Mouse (Mus musculus): ENCODE measurements at regions not wholly inside any gene's neighbourhood (a gene's known extent, or its start where the extent isn't known, plus 50 kb on each side); places are given as distances from the start of the nearest gene placed in this dataset.
A peak's percentile ranks its signal among the peaks of the same experiment; 100 is the strongest.

DNA sequence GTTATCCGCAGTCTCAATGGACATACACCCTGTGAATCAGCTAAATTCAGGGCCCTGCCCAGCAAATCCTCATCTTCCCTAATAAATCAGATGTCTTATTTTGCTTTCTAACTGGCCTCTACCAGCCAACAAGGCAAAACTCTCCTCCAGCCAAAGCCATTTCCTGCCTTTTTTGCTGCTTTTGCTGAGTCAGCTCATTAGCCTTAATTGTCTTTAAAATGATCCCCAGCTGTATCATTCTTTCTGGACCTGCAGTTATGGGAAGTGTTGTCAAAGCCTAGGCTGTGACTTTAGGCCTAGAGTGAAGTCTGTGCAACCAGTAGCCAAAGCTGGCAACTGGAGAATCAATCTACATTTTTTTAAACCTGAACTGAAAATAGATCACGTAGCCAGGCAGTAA lies 81.4 kb downstream of the Mtpn start:
- no peak for ATAC-seq (replicated peaks; ENCODE audit: low read depth, poor library complexity, severe bottlenecking)

DNA sequence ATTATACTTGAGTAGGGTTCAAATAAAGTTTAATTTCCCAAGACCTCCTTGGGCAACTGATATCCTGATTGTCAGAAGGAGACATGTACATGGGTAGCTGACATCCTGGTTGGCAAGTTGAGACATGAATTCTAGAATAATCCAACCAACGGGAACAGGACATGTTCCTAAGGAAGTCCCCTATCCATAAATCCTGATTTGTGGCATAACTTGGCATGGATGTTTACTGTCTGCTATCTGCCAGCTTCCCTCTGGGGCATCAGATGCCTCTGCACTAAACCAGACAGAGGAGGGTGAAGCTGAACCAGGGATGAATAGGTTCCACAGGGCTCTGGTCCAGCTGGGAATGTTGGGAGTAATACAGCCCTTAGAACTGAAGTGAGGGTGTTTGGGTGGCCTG lies 94.7 kb downstream of the Mtpn start:
- ATAC-seq (replicated peaks; ENCODE audit: low read depth, poor library complexity, severe bottlenecking), result no peak

DNA sequence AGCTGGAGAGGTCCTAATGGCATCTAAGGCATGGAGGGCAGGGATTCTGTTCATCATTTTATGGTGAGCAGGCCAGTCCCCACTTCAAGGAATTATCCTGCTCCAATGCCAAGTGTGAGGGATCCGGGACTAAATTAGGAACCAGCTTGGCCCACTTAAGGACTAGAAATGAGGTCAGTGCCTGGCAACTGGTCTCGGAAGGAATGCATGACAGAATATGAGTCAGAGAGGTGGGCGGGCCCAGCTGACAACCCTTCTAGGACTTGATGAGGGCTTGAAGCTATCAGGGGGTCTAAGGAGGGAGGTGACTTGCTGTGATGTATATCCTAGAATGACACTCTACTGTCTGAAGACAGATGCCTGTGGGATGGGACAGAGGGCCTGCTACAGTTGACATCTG lies 100.4 kb upstream of the Fam180a start:
- no peak for ATAC-seq (replicated peaks; ENCODE audit: low read depth, poor library complexity, severe bottlenecking)

DNA sequence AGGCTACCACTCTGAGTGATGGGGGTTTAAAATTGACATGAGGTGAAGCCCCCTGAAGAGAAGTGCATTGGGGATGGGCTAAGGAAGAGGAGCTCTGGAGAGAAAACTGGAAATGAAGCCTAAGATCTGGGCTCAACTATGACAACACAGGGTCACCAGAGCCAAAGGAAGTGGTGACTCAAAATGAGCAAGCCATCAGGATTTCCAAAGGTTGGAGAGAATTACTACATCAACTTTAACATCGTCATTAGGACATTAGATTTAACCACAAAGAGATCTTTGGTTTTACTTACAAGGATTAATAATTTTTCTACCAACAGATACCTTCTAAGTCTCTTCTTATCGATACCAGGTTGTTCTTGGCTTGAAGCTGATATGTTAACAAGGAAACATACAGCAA lies 98.6 kb upstream of the Fam180a start:
- no peak for ATAC-seq (replicated peaks; ENCODE audit: low read depth, poor library complexity, severe bottlenecking)

- no peak for ATAC-seq (replicated peaks; ENCODE audit: low read depth, poor library complexity, severe bottlenecking)
Observed at GRCm38 (mm10) chr6:35420924-35421323, 95.0 kb upstream of the Fam180a start.

GRCm38 (mm10) chr6:35405044-35405443 lies 79.1 kb upstream of the Fam180a start:
- ATAC-seq (replicated peaks; ENCODE audit: low read depth, poor library complexity, severe bottlenecking), result no peak

DNA sequence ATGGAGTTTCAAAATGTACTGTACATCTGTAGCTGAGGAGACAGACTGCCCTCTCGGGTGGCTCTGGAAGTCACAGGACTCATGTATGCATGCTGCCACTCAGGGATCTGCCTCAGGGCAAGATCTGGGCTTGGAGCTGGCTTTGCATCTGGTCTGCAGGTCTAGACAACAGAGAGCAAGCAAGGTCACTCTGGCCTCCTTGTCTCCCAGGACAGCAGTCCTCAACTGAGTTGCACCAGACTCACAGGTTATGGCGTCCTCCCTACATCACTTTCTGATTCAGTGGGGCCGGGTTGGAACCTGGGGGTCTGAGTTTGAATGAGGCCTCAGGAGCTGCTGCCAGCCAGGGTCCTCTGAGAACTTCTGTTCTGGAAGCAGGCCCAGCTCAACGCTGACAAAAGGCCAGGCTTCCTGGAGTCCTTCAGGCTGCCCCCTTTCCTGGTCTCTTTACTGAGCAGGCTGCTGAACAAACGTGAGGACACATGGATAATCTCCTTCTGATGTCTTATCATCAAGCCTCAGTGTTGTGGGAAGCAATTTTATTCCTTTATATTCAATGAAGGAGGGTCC lies 77.5 kb upstream of the Fam180a start:
- no peak for ATAC-seq (replicated peaks; ENCODE audit: low read depth, poor library complexity, severe bottlenecking)

DNA sequence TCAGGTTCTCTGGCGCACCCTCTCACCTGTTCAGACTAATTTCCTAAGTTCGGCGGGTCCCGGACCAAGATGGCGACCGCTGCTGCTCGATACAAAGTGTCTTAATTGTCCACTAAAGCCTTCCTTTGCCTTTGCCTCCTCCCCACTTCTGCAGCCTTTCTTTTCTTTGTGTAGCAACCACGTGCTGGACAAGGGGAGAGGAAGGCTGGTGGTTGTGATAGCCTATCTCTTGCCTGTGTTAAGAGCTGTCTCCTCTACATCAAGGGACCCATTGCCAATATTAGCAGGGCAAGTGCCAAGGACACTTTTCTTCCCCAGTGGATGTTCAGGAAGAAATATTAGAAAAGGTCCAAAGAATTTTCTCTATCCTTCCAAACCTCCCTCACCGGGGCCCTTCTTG lies 69.8 kb upstream of the Fam180a start:
- no peak for ATAC-seq (replicated peaks; ENCODE audit: low read depth, poor library complexity, severe bottlenecking)

- no peak for ATAC-seq (replicated peaks; ENCODE audit: low read depth, poor library complexity, severe bottlenecking)
Observed at GRCm38 (mm10) chr6:35388827-35389226, 62.9 kb upstream of the Fam180a start.

DNA sequence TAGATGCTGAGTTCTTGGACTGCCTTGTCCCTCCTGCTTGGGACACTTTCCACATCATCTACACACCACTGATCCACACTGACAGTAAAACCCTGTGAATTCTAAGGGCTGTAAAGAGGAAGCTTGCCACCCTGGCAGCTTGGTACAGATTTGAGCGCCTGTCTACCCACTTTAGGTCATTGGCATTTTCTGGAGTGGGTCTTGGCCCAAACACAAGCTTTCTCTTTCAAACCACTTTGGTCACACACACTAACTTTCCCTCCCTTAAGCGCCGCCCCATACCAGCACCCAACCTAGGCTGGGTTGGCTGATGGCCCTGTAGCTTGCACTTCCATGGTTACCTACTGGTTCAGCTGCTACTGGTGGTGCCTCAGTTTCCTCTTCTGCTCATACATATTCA lies 55.6 kb upstream of the Fam180a start:
- ATAC-seq (replicated peaks; ENCODE audit: low read depth, poor library complexity, severe bottlenecking), result 0 out of 2 replicates have a peak, but pooled peaks have one; percentile 2

- peak; percentile 71 for ATAC-seq (replicated peaks; ENCODE audit: low read depth, poor library complexity, severe bottlenecking)
Observed at GRCm38 (mm10) chr6:35380721-35381466, 55.0 kb upstream of the Fam180a start.

DNA sequence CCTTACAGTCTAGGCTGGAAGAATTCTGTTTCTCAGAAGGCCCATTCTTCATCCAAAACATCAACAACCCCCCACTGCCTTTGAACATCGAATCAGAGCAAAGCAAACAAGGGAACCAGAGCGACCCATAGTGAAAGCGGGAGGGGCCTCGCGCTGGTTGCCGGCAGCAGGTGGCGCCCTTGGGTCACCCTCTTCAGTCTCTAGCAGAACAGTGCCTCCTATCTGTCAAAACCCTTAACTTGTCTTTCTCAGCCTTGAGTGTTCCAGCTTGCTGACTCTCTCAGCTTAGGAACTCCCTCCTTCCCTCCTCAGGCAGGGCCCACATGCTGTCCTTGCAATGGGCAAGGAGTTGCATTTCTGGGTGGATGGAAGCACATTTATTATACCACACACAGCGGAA lies 53.9 kb upstream of the Fam180a start:
- ATAC-seq (replicated peaks; ENCODE audit: low read depth, poor library complexity, severe bottlenecking), result peak; percentile 96

DNA sequence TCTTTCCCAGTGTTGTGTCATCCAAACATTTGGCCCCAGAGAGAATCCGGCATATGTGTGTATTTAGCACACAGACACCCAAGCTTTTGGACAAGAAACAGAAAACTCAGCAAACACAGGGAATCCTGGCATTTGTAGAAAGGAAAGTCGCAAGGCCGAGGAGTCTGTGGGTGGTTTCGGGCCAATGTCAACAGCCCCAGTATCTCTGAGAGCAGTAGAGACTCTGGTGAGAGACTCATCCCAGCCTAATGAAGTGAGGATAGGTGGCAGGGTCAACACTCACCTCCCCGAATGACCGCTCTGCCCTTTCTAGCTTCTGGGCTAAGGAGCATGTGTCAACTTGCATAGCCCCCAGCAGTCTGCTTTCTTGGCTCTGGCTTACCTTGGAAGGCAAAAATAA lies 52.9 kb upstream of the Fam180a start:
- no peak for ATAC-seq (replicated peaks; ENCODE audit: low read depth, poor library complexity, severe bottlenecking)

DNA sequence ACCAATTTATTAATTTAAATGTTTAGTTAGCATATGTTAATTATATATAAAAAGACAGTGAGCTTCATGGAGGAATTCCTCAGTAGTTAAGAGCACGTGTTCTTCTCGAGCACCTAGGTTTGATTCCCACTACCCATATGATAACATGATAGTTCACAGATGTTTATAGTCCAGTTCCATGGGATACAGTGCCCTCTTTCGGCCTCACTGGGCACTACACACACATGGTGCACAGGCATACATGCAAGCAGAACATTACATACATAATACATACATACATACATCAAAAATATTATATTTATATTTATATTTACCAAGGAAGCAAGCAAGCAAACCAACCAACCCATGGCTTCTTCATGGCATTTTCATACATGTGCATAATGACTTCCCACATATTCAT lies 51.6 kb upstream of the Fam180a start:
- no peak for ATAC-seq (replicated peaks; ENCODE audit: low read depth, poor library complexity, severe bottlenecking)

DNA sequence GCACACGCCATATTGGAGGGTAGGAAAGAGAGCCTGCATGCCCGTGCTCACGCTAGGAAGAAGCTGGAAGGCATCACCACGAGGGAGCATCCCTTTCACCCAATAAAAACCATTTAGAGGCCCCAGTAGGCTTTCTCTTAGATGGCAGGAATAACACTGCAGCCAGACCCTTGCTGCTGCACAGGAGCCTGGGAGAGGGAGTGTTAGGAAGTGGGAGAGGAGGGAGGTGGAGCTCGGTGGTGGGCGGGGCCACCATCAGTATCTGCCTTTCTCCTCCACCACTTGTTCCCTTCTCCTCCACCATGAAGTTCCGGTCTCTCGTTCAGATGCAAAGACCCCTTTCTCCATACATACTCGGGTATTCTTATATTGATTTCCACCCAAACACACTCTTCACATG lies 50.6 kb upstream of the Fam180a start:
- no peak for ATAC-seq (replicated peaks; ENCODE audit: low read depth, poor library complexity, severe bottlenecking)
